Mouse (Mus musculus): ENCODE results near the gene Vps25. TPM values are rescaled to one million over a fixed set of nuclear protein-coding genes. Genes with fewer than 3 reads are reported as not detected.
A peak's percentile ranks its signal among the peaks of the same experiment; 100 is the strongest.

Vps25 gene
- polyA plus RNA-seq, 1 experiment from 2014 or later: 132 TPM

DNA sequence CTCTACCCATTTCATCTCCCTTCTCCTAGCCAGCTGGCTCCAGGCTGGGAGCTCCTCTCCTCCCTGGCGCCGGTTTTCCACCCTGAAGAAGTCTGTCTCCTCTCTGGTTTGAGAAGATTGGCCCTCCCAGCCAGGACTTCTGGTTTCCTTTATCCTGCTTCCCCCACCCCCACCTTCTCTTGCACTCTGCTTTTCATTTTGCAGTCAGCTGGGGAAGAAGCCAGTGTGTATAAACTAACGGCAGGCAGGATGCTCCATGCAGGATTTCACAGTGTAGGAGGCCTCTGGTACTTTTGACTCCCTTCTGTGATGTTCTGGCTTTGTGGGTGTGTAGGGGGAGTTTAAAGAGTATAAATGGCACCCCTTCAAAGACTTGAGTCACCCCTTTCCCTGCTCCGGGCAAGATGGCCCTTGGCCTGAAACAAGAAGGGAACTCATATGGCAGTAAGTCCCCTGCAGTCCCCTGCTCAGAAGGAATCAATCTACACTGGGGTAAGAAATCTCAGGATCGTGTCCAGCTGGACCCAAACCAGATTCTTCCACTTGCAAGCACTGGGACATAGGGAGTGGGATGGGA, 15.3 kb upstream of the Vps25 start:
- no peak for DNase-seq (ENCODE audit: low spot score)

DNA sequence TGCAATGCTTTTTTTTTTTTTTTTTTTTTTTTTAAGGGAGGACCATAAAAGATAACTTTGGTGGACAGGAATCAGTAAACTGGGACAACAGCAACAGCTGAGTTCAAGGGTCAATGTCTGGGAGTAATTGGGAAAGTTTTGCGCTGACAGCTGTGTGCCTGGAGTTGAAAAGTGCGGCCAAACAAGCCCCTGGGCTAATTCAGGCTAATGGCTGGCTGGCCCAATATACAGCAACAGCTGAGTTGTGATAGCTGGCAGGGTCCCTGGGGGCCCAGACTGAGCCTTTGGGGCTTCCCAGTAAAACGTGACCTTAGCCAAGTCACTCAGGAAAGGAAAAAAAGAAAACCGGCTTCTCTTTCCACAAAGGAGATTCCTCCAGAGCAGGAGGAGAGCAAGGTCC, 8.4 kb upstream of the Vps25 start:
- no peak for DNase-seq (ENCODE audit: low spot score)

DNA sequence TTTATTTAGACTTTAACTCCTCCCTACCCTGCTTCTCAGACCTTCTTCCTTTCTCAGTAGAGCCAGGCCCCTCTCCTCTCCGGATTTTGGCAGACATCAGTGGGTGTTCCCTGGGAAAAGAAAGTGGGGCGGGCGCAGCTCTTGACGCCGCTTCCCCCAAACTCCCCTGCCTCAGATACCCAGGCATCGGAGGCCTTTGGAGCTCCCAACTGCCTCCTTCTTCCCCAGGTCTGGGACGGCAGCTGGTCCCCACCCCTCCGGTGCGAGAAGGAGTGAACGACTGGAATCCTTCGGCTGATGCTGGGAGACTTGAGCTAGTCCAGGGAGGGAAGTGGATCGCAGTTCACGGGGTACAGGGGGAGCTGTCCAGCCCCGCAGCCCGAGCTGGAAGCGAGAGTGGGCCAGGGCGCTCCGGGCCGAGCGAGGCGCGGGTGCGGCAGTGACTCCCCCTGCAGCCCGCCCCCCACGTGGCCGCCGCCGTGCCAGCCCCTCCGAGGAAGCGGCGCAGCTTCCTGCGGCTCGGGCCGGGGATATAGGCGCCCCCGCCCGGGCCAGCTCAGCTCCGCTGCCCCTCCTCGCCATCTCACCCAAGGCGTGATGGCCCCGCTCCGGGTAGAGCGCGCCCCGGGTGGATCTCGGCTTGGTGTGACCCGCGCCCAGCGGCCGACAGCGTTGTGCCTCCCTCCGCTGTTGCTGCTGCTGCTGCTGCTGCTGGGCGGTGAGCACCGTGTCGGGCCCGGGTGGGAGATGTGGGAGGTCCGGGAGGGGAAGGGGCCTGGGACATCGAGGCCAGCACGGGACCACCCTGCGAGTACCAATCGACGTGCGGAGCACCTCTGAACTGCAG, 7.4 kb upstream of the Vps25 start, which contains the start of gene Ramp2:
TSS of gene Ramp2 (plus strand) at position 174 of the 847 bp plus-strand sequence.
- DNase-seq (ENCODE audit: low spot score): peak; percentile 37

DNA sequence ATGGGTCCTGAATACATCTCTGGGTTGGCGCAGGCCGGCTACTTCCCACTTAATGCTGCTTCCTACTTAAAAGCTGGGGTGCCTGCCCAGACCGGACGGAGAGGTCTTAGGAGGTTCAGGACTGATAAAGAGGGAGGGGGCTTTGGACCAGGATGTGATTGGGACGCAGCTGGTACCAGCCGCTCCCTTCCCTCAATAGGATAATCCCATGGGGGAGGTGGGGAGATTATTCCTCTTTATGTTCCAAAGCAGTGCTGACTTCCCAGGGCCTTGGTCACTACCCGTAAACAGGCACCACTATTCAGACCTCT, 6.8 kb upstream of the Vps25 start:
- no peak for DNase-seq (ENCODE audit: low spot score)

DNA sequence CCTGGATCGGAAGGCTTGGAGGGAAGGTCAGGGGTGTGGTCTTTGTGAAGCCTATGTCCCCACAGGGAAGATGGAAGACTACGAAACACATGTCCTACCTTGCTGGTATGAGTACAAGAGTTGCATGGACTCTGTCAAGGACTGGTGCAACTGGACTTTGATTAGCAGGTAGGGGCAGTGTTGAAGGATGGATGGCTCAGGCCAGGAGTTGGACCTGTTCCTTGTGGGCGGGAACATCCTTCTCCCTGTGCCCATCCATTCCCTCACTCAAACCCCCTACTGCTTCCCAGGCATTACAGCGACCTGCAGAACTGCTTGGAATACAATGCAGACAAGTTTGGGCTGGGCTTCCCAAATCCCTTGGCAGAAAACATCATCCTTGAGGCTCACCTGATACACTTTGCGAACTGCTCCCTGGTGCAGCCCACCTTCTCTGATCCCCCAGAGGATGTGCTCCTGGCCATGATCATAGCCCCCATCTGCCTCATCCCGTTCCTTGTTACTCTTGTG, 5.9 kb upstream of the Vps25 start:
- no peak for DNase-seq (ENCODE audit: low spot score)

DNA sequence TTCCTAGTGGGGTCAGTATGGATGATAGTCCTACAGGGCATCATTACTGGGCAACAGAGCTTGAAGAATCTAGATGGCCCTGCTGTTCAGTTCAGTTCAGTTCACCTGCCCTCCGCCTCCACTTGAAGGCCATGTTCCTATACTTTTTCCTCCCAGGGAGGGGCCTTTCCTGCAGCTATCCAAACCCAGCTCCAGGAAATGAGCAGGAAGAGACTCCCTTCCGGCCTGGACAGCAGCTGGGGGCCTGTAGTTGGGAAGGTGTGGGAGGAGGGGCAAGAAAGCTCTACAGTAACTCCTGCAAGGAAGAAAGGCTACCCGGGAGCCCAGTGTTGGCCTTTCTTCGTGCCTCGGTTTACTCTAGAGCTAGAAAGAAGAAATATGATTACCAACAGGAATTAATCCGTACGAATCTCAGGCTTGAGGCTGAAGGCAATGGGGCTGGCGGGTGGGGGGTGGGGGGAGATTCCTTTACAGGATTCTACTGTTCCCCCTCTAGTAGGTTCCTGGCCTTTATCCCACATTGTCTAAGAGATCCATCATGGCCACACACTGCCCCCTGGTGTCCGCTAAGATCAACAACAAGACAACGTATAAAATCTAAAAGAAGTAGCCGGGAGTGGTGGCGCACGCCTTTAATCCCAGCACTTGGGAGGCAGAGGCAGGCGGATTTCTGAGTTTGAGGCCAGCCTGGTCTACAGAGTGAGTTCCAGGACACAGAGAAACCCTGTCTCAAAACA, 5.1 kb upstream of the Vps25 start:
- peak; percentile 61 for DNase-seq (ENCODE audit: low spot score)

DNA sequence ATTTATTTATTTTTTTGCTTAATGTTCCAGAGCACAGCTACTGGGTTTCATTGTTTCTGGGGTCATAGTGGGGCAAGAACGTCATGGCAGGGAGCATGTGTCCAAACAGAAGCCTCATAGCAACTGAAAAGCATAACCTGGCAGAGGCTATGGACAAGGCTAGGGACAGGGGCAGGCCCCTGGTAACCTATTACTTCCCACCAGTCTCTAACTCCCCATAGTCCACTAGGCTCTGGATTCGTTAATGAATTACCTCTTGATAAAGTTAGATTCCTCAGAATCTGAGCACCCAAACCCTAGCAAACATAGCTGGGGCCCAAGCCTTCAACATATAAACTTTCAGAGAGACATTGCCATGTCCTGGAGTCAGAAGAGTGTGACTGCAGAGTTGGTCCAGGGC, 2.5 kb upstream of the Vps25 start:
- DNase-seq (ENCODE audit: low spot score): no peak

DNA sequence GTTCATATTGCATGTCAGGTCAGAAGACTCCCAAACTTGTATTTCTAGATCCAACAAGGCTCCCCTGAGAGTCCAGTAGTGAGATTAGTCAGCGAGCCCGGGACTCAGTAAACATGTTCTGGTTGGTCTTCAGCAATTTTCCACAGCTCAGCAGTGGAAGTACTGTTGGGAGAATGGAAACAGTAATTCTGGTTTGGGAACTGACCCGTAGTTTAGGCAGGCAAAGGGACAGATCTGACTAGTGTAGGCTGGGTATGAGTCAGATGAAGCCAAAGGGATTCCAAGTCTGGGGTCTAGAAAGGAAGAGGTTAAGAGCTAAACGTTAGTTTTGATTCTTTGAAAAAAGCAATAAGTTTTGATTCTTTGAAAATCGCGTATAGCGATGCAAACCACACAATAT, 566 bp upstream of the Vps25 start:
- DNase-seq (ENCODE audit: low spot score): no peak

DNA sequence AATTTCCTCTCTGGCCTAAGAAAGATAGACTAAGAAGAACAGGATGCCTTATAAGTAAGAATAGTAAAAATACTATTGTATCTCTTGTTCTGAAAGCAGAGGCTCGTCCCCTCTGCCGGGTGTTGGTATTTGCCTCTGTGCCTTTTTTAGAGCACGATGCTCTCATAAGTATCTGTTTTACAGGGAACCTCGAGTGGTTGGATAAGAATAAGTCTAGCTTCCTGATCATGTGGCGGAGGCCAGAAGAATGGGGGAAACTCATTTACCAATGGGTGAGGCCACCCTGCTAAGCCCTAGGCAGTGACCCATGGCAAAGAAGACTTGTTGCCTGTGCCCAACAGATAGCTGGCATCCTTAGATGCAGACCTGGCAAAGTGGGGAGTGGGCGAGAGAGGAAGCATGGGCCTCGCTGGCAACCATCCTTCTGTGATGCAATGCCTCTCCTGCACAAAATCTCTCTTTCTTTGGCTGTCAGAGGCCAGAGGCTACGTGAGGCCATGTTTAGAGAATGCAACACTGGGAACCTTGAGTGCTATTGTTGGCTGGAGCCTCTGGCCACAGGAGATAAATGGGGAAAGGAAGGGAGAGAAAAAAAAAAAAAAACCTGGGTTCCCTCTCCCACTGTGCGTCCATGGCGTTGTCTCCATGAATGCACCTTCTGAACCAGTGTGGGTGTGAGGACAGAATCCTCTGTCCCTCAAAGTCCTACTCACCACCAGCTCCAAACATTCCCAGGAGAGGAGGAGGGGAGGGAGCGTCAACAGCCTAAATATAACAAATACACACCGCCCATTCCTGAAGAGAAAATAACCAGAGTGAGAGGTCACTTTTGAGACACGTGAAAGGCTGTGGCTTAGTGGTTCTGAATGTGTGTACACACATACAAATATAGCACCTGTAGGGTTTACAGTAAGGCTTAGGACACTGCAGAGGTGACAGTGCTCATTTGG, 2.6 kb downstream of the Vps25 start:
- DNase-seq (ENCODE audit: low spot score): no peak

DNA sequence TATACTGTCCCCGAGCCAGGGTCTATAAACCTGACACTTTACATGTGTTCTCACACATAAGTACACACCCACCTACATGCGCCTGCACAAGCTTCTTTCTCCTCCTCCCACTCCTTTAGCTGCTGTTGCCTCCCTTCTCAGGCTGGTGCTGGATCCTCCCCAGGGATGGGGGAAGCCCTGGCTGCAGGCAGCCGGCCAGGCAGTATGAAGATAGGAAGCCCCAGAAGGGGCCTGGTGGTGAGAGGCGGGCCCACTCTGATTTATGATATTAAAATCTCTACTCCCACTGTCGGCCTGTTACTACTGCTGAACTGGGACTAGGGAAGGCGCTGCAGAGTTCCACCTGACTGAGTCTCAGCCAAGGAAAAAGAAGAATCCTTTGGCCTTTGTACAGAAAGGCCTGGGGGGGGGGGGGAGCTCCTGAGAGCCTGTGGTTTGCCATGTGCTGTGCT, 5.8 kb downstream of the Vps25 start:
- DNase-seq (ENCODE audit: low spot score): no peak

DNA sequence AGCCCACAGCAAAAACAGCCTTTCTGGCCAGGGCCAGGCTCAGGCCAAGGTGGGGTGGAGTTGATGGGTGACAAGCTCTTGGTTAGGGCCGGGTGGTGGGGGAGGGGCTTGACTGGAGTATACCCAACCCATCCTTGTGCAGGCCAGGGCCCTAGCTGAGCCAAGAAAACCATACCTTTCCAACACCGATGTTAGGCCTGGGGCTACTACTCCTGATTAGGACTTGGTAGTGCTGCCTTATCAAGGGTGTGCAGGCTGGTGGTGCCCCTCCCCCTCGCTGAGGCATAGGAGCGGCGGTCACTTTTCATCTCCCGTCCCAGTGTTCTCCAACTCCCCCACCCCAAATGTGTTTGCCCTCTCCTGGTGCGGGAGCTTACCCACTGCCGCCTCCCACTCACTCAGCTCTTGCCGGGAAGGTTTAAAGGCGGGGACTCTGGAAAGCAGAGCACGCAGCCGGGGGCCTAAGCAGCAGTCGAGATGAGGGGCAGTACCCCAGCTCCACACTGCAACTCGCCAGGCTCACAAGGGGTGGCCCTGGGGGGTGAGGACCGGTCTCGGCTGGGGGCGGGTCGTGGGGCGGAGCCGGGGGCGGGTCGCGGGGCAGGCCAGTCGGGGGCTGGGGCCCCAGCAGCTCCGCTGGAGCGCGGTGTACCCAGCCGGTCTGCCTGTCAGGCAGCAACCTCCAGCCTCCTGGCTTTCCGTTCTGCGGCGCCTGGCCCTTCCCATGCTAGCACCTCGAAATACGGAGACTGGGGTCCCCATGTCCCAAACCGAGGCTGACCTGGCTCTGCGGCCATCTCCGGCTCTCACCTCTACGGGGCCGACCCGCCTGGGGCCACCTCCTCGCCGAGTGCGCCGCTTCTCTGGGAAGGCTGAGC, 6.7 kb downstream of the Vps25 start, which contains the start of gene Wnk4:
TSS of gene Wnk4 (plus strand) at position 620 of the 878 bp plus-strand sequence.
- DNase-seq (ENCODE audit: low spot score): peak; percentile 37

DNA sequence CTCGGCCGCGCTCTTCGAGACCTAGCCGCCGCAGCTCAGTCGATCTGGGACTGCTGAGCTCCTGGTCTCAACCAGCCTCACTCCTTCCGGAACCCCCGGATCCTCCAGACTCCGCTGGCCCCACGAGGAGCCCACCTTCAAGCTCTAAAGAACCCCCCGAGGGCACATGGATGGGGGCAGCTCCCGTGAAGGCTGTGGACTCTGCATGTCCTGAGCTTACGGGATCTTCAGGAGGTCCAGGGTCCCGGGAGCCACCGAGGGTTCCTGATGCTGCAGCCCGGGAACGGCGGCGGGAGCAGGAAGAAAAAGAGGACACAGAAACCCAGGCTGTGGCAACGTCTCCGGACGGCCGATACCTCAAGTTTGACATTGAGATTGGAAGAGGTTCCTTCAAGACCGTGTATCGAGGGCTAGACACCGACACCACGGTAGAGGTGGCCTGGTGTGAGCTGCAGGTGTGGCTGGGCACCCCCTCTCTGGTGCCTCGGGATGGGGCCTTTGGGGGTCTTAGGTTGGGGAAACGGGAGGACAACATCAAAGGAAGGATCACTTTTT, 7.4 kb downstream of the Vps25 start:
- no peak for DNase-seq (ENCODE audit: low spot score)

DNA sequence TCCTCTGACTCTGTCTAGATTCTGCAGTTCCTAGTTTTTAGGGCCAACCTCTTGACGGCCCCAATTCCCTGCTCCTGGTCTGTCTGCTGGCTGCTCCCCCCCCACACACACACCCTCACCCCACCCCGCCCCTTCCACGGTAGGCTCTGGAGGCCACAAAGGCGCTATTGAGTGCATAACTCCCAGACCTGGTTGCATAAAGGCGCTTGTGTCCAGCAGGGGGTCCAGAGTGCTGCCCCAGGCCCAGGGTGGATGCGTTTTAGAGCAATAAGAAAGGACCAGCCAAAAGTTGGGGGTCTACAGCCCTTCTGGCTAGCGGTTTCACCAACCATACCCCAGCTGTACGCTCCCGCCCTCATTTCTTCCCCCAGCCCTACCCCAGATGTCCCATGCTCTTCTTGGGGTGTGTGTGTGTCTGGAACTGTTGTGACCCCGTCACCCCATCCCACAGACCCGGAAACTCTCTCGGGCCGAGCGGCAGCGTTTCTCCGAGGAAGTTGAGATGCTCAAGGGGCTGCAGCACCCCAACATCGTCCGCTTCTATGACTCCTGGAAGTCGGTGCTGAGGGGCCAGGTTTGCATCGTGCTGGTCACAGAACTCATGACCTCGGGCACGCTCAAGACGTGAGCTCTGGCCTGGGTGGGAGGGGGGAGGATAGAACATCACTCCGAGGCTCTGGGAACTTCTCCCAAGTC, 8.9 kb downstream of the Vps25 start:
- DNase-seq (ENCODE audit: low spot score): no peak

DNA sequence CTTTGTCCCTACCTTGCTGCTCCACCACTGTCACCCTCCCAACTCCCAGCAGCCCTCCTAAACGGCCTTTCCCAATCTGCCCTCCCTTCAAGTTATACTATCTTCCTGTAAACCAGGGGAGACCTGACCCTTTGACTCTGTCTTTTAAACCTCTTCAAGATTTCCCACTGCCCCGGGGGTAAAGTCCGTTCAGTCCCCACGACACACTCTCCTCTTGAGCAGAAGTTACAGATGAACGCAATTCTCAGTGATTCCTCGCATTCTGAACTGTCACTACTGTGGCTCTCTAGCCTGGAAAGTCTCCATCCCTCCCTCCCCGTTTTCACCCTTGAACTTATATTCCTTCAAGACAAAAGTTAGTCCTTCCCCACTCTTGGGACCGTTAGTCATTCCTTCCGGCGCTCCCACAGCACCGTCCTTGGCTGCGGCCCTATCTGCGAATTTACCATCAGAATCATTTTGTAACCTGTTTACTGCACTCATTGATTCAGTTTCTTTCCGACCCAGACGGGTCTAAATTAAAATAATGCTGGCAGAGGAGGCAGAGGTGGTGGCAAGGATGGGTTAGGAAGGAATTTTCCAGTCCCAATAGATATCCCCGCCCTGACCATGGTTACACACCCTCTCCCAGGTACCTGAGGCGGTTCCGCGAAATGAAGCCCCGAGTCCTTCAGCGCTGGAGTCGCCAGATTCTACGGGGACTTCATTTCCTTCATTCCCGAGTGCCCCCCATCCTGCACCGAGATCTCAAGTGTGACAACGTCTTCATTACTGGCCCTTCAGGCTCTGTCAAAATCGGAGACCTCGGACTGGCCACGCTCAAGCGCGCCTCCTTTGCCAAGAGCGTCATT, 9.9 kb downstream of the Vps25 start:
- DNase-seq (ENCODE audit: low spot score): no peak

DNA sequence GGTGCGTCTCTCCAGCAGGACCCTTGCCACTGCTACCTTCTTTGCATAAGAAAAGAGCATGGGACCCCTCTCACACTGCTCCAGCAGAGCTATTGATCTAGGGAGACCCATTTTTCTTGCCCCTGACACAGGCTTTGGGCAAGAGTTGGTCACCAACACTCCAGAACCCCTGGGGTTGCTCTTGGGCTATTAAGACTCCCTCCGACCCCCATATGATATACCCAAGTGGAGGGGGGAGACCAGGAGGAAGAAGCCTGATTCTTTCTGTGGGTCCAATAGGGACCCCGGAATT, 10.4 kb downstream of the Vps25 start:
- no peak for DNase-seq (ENCODE audit: low spot score)

DNA sequence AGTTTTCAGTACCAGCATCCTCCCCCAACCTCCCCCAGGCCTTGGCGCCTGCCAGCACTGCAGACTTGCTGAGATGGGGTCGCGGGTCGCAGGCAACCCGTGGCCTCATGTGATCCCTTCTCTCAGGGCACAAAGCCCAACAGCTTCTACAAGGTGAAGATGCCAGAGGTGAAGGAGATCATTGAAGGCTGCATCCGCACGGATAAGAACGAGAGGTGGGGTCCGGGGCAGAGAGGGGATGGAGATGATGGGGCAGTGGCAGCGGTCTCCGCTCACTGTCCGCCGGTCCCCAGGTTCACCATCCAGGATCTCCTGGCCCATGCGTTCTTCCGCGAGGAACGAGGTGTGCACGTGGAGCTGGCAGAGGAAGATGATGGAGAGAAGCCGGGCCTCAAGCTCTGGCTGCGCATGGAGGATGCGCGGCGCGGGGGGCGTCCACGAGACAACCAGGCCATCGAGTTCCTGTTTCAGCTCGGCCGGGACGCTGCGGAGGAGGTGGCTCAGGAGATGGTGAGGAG, 11.5 kb downstream of the Vps25 start:
- no peak for DNase-seq (ENCODE audit: low spot score)

DNA sequence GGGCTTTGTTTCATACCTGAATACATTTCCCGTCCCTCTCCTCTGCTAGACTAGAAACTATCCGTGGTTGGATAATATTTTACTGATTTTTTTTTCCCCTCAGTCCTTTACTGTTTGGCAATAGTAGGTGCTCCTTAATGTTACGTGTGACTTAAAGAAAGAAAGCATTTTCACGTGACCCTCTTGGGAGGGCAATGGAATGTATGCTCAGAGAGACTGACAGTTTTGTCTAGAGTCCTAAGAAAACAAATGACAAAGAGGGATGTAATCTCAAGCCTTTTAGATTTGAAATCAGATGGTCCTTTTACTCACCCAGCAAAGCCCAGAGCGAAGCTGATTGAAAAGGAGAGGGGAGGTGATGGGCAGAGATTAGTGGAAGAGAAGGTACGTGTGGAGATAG, 12.4 kb downstream of the Vps25 start:
- no peak for DNase-seq (ENCODE audit: low spot score)

DNA sequence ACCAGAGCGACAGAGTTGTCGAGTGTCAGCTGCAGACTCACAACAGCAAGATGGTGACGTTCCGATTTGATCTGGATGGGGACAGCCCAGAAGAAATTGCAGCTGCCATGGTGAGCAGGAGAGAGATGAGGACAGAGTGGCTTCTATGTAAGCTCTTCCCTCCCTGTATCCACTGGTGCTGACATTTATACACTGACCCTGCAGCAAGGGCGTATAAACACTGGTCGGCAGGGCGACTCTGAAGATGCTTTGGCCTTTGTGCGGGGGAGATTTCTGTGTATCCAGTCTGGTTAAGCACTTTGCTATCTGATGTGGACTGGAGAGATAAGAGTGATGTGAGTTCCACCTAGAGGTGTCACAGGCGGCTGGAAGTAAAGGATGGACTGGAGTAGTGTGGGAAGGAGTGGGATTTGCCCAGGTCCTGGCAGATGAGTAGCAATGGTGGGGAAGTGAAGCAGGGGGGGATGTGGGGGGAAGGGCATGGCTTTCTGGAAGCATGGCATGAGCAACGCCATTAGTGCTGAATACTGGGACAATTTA, 16.1 kb downstream of the Vps25 start:
- no peak for DNase-seq (ENCODE audit: low spot score)

Data from thymus, postnatal 0 days (tissue).